Mouse (Mus musculus): Measurements from ENCODE around the gene Ppp1r14d.

The Ppp1r14d gene

GRCm38 (mm10) chr2:119172862-119173576, 56.7 kb downstream of the Ppp1r14d start:
- DNase-seq (ENCODE audit: low spot score), result no peak

GRCm38 (mm10) chr2:119172446-119172845, 57.3 kb downstream of the Ppp1r14d start:
- no peak for DNase-seq (ENCODE audit: low spot score)

DNA sequence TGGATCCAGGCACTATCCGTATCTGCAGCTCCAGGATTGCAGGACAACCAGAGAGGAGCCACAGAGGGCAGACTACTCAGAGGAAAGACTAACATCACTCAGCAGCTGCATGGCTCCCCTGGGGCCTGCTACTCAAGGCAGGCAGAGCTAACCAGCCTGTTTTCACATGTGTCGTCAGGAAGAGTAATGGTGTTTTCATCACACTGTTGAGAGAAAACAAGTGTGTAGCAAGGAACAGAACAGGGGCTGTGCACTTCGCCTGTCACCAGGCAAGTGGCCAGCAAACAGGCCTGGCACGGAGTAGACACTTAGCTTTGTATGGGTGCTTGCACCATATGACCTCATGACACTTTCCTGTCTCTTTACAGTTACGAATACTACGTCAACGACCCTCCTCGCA, 58.1 kb downstream of the Ppp1r14d start:
- DNase-seq (ENCODE audit: low spot score), result no peak

DNA sequence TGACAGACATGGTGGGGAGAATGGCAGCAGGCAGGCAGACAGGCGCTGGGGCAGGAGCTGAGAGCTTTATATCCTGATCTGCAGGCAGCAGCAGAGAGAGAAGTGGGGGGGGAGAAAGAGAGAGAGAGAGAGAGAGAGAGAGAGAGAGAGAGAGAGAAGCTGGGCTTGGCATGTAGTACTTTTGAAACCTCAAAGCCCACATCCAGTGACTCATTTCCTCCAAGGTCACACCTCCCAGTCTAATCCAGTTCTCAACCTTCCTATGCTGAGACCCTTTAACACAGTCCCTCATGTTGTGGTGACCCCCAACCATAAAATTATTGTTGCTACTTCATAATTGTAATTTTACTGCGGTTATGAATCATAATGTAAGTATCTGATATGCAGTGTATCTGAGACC, 59.4 kb downstream of the Ppp1r14d start:
- no peak for DNase-seq (ENCODE audit: low spot score)
